Mouse (Mus musculus): ENCODE measurements around the gene Rmnd5b.
"Not testable (repeated sequence)": the region's sequence is repeated elsewhere in the genome, so short reads cannot be mapped to it uniquely, and the experiment has no call there.

Gene Rmnd5b

GRCm38 (mm10) chr11:51649111-51649888 lies 13.6 kb upstream of the Rmnd5b start:
- peak; percentile 17 for DNase-seq

- DNase-seq = peak; percentile 72
Measured at GRCm38 (mm10) chr11:51648566-51648965, 12.9 kb upstream of the Rmnd5b start.

DNA sequence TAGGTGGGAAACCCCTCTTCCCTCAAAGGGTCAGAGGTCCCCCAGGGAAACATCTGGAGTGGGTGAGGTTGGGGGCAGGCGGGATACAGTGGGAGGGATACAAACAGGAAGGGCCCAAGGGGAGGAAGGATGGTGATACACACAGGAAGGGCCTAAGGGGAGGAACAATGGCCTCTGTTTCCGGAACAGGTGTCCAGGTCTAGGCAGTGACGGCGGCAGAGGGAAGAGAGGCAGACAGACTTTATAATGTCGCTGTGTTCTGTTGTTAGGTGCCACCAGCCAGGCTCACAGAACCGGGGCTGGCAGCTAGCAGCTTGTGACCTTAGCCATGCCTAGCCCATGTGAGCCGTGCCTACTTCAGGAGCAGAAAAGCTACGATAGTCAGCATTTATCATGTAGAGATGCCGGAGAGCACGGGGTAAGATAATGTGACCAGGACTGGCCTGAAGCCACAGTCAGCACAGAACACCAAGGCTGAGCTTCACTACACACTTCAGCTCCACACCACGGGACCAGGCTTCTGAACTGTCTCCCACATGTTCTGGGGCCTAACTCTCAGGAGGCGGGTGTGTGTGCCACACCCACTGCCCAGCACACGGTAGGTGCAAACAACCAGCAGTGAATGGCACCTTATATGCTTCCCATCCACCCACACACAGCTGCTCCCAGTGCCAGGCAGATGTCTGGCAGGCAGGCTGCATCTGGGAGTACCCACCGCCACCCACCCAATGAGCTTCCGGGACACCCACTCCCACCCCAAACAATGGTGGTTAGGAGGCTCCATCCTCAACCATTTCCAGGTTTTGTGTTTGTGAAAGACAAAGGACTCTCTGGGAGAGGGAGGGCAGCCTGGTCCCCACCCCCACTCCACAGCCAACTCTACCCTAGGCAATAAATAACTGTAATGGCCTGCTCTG lies 11.3 kb upstream of the Rmnd5b start:
- DNase-seq = peak; percentile 68

DNA sequence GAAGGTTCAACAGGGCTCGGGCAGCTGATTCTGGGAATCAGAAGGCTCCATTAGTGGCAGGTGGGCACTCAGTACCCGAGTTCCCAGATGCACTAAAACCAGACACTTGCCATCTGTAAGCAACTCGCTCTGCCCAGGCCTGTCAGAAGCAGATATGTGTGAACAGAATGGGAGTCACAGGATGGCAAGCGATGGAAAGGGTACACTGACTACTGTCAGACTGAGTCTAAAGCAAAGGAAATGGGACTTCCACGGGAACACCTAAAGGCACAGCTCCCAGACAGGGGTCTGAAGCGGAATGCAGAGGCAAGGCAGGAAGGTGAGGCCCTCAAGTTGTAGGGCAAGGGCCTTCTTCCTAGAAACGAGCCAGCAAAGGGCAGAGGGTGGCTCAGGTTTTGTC lies 10.5 kb upstream of the Rmnd5b start:
- DNase-seq = no peak

DNA sequence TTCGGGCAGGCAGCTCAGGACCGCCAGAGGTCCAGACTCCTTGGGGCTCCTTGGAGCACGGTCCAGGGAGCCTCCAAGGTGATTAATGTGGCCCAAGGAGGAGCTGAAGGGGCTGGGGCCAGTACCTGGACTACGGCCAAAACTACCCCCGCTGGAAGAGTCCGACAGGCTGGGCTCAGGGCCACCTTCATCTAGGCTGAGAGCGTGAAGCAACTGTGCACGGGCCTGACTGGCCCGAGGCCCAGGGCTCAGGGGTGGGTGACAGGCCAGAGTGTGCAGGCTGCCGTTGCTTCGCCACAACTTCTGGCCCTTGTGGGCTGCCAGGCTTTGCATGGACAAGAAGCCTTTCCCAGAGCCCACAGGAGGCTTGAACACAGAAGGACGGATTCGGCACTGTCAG lies 9.6 kb upstream of the Rmnd5b start:
- DNase-seq = peak; percentile 42

GRCm38 (mm10) chr11:51644217-51644616 lies 8.5 kb upstream of the Rmnd5b start:
- DNase-seq = no peak

DNA sequence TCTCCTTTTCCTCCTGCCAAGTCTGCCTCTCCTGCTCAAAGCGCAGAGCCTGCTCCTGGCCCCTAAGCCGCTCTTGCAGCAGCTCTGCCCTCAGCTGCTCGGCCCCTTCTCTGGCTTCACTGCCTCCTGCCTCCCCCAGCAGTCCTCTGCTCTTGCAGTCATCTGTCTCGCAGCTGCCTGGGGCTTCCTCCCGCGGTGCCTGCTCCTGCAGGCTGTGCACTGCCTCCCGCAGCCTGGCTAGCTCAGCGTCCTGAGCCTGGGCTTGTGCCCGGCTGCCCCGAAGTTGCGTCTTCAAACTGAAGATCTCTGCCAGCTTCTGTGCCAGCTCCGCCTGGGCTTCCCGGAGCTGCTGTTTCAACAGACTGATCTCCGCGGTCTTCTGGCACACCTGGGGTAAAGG lies 8.1 kb upstream of the Rmnd5b start:
- DNase-seq = no peak

DNA sequence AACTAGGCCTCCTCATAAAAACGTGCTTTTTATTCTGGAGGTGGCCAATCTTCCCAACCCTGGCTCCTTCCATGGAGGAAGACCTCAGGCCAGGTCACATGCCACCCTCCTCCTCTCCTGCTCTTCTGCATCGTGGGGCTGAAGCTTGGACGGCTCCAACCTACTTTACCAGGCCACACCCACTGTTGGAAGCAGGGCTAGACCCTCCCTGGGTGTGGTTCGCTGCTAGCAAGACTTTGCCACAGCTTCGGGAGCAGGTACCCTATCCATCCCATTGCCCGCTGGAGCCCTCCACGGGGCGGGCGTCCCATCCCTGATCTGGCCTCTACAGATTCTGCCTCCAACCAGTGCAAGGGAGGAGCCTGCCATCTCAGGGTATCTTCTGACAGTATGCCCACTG lies 7.5 kb upstream of the Rmnd5b start:
- no peak for DNase-seq

DNA sequence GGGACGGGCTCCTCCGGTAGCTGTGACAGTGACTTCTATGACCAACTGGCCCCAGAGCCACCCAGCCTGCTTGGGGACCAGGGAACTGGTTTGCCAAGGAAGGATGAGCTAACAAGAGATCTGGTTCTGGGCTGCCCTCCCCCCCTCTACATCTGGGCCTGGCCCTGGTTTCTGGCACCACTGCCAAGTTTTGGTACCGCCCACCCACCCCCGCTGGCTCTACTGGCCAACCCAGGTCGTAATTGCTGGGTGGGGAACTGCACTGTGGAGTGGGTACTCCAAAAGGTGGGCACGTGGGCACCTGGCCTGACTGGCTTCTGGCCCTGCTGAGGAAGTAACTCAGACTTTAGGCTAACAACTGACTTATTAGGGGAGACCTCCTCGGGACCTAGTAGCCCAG lies 5.1 kb upstream of the Rmnd5b start:
- peak; percentile 53 for DNase-seq

GRCm38 (mm10) chr11:51638497-51638896 lies 2.8 kb upstream of the Rmnd5b start:
- no peak for DNase-seq

DNA sequence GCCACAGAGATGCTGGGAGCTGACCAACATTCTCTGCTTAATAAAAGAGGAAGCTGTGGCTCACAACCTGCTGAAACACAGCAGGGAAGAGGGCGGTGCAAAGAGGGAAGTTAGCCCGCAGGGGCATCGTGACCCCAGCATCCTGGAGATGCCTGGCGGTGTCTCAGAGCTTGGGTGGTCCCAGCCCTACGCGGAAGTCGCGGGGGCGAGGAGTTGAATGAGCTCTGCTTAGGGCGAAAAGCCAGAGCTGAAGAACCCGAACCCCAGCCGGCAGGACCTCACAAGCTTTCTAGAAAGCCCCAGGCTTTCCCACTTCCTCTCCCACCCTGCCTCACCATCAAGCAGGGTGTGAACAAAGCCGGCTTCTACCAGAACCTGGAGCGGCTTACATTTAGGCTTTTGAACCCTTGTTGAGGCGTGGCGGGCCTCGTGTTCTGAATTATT lies 2.3 kb upstream of the Rmnd5b start:
- peak; percentile 73 for DNase-seq

- peak; percentile 78 for DNase-seq
Measured at GRCm38 (mm10) chr11:51636323-51636684, 608 bp upstream of the Rmnd5b start.

DNA sequence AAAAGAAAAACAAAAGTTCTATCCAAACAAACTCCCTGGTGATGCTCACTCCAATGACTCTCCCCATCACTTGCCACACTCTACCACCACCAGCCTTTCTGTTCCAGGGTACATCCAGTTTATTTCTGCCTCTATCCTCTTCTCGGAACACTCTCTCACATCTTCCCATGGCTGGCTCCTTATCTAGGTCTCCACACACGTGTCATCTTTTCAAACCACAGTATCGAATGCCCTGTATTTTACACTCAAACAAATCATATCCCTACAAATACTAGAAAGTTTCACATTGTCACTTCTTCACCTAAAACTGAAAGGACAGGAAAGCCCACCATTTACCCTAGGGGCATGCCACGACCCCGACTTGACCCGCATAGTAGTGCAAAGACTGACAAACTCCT lies 570 bp downstream of the Rmnd5b start:
- DNase-seq = no peak

GRCm38 (mm10) chr11:51633721-51634120 lies 2.0 kb downstream of the Rmnd5b start:
- DNase-seq = no peak

GRCm38 (mm10) chr11:51633200-51633599 lies 2.5 kb downstream of the Rmnd5b start:
- not testable (repeated sequence) for DNase-seq

DNA sequence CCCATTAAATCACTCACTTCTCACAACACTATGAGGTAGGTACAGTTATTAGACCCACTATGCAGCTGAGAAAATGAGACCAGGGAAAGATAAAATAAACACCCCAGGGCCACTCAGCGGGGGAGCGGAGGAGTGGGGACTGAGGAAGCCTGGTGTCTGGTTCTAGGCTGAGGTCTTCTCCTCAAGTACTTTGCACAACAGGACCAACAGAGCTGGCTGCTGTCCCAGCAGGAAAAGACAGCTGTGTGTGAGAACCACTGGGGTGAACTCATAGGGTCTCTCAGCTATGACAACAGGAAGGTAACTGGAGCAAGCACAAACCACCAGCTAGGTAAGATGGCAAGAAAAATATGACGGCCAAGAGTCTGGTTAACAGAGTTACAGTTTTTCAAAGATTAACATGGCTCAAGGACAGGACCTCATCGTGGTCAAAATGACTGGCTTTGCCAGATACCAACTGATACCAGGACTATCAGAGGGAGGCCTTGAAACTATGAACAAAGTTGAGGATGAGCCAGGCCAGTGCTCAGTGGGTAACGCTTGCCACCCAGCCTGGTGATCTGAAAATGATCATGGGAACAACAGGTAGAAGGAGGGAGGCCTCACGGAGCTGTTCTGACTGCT lies 3.5 kb downstream of the Rmnd5b start:
- DNase-seq = peak; percentile 47

- no peak for DNase-seq
Measured at GRCm38 (mm10) chr11:51629651-51630314, 5.9 kb downstream of the Rmnd5b start.

DNA sequence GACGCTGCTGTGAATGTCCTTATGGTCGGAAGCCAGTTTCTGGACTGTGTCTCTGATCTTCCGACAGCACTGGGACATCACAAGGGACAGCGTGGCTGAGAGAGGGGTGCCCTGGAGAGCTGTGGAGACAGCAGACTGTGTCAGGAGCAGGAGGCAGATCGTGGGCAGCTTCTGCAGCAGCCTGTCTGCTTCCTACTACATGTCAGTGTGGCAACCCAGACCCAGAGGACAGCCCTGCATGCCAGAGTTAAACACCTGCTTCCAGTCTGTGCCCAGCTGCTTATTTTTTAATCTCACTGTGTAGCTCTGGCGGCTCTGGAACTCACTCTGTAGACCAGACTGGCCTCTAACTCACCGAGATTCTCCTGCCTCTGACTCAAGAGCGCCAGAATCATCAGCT lies 7.8 kb downstream of the Rmnd5b start:
- DNase-seq = no peak

DNA sequence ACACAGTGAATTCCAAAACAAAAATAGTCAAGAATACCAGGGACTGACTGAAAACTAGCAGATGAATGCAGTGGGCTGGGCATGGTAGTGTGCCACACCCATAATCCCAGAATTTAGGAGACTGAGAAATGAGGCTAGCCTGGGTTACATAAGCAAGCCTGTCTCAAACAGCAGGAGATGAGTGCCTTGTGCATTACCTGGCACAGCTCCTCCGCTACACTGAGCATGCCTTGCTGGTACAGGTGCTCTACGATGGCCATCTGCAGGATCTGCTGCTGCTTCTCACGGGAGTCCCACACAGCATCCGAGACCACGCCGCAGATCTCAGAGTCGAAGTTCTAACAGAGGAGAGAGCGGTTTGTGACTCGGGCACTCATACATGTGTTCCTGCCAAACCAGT lies 8.3 kb downstream of the Rmnd5b start:
- no peak for DNase-seq

DNA sequence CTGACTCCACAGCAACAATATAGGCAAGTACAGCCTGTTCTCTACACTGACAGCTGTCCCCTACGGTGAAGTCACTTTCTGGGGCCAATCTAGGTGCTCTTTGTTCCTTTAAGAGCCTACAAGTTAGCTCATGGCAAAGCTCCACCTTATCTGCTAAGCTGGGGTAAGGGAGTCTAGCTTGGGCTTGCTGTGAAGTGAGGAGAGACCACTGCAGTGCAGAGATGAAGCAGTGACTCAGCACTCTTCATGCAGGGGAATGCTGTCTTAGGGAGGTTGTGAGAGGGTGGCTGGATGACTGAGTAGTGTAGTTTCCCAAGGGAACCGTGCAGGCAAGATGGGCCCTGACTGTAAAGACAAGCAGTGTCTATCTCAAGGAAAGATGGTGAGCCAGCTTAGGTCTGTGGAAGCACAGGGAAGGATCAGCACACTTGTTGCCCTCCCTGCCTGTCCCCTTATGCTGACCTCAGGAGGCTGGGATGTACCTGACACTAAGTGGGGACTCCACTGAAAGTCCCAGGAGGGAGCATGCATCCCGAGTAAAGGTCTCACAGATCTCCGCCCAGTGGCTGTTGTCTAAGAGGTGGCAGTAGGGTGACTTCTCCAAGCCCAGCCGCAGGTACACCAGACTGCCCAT lies 10.4 kb downstream of the Rmnd5b start:
- DNase-seq = no peak

DNA sequence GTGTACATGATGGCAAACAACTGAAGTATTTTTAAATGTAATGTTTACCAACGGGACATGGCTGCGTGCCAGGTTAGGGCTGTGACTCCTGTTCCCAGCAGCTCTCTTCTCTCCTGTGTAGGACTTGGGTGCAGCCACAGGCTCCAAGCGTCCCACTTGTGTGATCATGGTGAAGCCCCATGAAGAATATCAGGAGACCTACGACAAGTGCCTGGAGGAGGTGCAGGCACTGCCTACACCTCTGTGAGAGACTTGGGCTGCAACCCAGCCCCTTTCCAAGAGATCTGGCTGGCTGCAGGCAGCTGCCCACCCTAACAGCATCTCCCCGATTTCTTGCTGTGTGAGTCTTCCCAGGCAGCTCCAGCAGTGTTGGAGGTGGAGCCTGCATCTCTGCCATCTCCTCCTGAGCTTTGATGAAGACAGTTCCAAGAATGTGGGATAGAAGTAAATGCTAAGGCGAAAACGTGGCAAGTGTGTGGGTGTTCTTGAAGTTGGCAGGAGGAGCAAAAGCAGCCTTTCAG lies 12.7 kb downstream of the Rmnd5b start:
- DNase-seq = no peak

DNA sequence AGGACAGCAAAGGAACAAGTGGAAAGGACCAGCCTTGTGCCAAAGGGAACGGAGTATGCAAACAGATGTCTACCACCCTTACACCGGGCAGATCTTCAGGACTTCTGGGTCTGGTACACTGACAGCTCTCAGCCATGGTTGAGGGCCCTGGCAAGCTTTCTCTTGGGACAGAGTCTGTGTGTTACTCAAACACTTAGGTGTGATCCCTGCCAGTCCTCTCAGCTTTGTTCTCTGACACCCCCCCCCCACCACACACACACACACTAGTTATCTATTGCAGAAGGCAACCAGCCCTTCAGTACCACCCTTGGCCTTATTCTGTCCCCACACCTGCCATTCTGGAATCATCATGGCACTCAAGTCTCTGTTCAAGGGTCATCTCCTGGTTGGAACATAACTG lies 13.9 kb downstream of the Rmnd5b start:
- no peak for DNase-seq
